Mouse (Mus musculus) midbrain, embryonic 10.5 days (tissue): Measurements from ENCODE around the gene Mettl24. TPM values are rescaled to one million over a fixed set of nuclear protein-coding genes. Genes with fewer than 3 reads are reported as not detected.

ENCODE experiments used
- DNase-seq: peaks from one replicate; pipeline ENCODE4 v3.0.0-alpha.2; 2017; ENCODE audit warnings: low spot score
- H3K27ac ChIP-seq: fragments of 300-500 bp; sonication (generic); replicated peaks from 2 replicates; pipeline ENCODE4 v1.5.1; 2016; ENCODE audit warnings: mild to moderate bottlenecking
- H3K27me3 ChIP-seq: fragments of 300-500 bp; sonication (generic); 2 replicates; pipeline ENCODE4 v1.6.1; 2016; ENCODE audit warnings: low read depth, mild to moderate bottlenecking; ENCODE audit not compliant: poor library complexity, severe bottlenecking
- H3K36me3 ChIP-seq: fragments of 300-500 bp; sonication (generic); 2 replicates; pipeline ENCODE4 v1.6.1; 2016; ENCODE audit warnings: mild to moderate bottlenecking, moderate library complexity
- H3K4me1 ChIP-seq: fragments of 300-500 bp; sonication (generic); 2 replicates; pipeline ENCODE4 v1.6.1; 2016
- H3K4me3 ChIP-seq: fragments of 300-500 bp; sonication (generic); 2 replicates; pipeline ENCODE4 v1.5.1; 2016; ENCODE audit warnings: mild to moderate bottlenecking, moderate library complexity
- H3K9me3 ChIP-seq: fragments of 300-500 bp; sonication (generic); replicated peaks from 2 replicates; pipeline ENCODE4 v1.6.1; 2016; ENCODE audit warnings: mild to moderate bottlenecking
- WGBS: fragments of 180-500 bp; shearing (Covaris S2); methylation state at CpG from one replicate; pipeline ENCODE4 v1.1.7; 2016; 5-methylcytosine and 5-hydroxymethylcytosine counted together
- polyA plus RNA-seq: library from polyadenylated mRNA; unstranded; fragments of >200 nt; fragmentation: Nextera tagmentation; extraction: Ambion mirVana; gene quantifications from 2 replicates; pipeline ENCODE4 v1.2.1, GENCODE M21; 2016

Mettl24 gene
- polyA plus RNA-seq, 1 experiment from 2014 or later: 0.54 TPM

GRCm38 (mm10) chr10:40845626-40846025 is 162.5 kb downstream of the Mettl24 start:
- Histone ChIP-seq H3K36me3 (peaks cover 84% of the 10 kb centered on the region), H3K27ac (no peak overlapping the region), H3K4me3 (no peak overlapping the region), H3K4me1 (no peaks in the 10 kb centered on the region), H3K9me3 (no peaks in the 10 kb centered on the region), H3K27me3 (no peaks in the 10 kb centered on the region)
- 89% methylated on average over 6 of the region's 6 CpGs for WGBS
- no peak for DNase-seq

- H3K4me3 ChIP-seq: no peak overlapping the region
- no peaks in the 10 kb centered on the region for H3K4me1 ChIP-seq
- no peaks in the 10 kb centered on the region for H3K27me3 ChIP-seq
- DNase-seq: no peak
- WGBS: 94% methylated on average over 10 of the region's 10 CpGs
- H3K9me3 ChIP-seq: no peaks in the 10 kb centered on the region
- H3K27ac ChIP-seq: no peak overlapping the region
- peaks cover 74% of the 10 kb centered on the region for H3K36me3 ChIP-seq
Observed at GRCm38 (mm10) chr10:40847176-40847874, 164.2 kb downstream of the Mettl24 start.

DNA sequence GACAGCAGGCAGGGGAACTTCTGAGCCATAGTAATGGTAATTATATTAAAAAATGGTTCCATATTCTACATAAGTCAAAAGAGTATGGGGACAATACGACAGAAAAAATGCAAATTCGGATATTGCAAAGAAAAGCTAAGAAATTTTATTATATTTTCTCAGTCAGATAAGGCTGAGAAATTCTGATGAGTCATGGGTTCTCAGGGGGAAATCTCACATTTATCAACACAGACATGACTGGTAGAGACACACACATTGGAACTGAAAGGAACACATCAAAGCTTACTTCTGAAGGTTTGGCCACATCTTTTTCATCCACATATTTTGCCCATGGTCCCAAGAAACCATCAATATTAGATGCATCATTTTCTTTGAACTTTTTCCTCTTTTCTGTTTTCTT is 167.6 kb downstream of the Mettl24 start:
- Histone ChIP-seq H3K4me1 (no peaks in the 10 kb centered on the region), H3K27ac (no peak overlapping the region), H3K4me3 (no peak overlapping the region), H3K9me3 (no peaks in the 10 kb centered on the region), H3K36me3 (peaks cover 49% of the 10 kb centered on the region), H3K27me3 (no peaks in the 10 kb centered on the region)
- 88% methylated on average over 2 of the region's 2 CpGs for WGBS
- DNase-seq: no peak

GRCm38 (mm10) chr10:40851138-40851537 is 168.1 kb downstream of the Mettl24 start:
- Histone ChIP-seq H3K36me3 (peaks cover 45% of the 10 kb centered on the region), H3K9me3 (no peaks in the 10 kb centered on the region), H3K27ac (no peak overlapping the region), H3K27me3 (no peaks in the 10 kb centered on the region), H3K4me3 (no peak overlapping the region), H3K4me1 (no peaks in the 10 kb centered on the region)
- no peak for DNase-seq

- Histone ChIP-seq H3K4me3 (no peak overlapping the region), H3K27ac (no peak overlapping the region), H3K27me3 (no peaks in the 10 kb centered on the region), H3K4me1 (no peaks in the 10 kb centered on the region), H3K9me3 (no peaks in the 10 kb centered on the region), H3K36me3 (peaks cover 7% of the 10 kb centered on the region; the same call in 1 of the 2 replicates)
- DNase-seq: no peak
- WGBS: 70% methylated on average over 2 of the region's 2 CpGs
Observed at GRCm38 (mm10) chr10:40855616-40856015, 172.5 kb downstream of the Mettl24 start.

- Histone ChIP-seq H3K9me3 (no peaks in the 10 kb centered on the region), H3K4me1 (no peaks in the 10 kb centered on the region), H3K27ac (no peak overlapping the region), H3K27me3 (no peaks in the 10 kb centered on the region), H3K36me3 (peaks cover 3% of the 10 kb centered on the region; the same call in 1 of the 2 replicates), H3K4me3 (no peak overlapping the region)
- DNase-seq: no peak
- WGBS: 95% methylated on average over 7 of the region's 7 CpGs
Observed at GRCm38 (mm10) chr10:40856703-40857102, 173.6 kb downstream of the Mettl24 start.

GRCm38 (mm10) chr10:40857599-40857998 is 174.5 kb downstream of the Mettl24 start:
- WGBS: 90% methylated on average over 8 of the region's 8 CpGs
- peaks cover 4% of the 10 kb centered on the region; the same call in 1 of the 2 replicates for H3K36me3 ChIP-seq
- H3K4me3 ChIP-seq: no peak overlapping the region
- H3K27ac ChIP-seq: no peak overlapping the region
- H3K4me1 ChIP-seq: no peaks in the 10 kb centered on the region
- no peaks in the 10 kb centered on the region for H3K9me3 ChIP-seq
- no peaks in the 10 kb centered on the region for H3K27me3 ChIP-seq
- no peak for DNase-seq

Other genes with a start within 250 kb of the Mettl24 start
- gene Slc22a16, start 112.9 kb upstream of the Mettl24 start, polyA plus RNA-seq: not detected in 2 replicates
- 0.21 TPM in 1 of 2 replicates, not detected in the other for gene Ddo, start 53.3 kb upstream of the Mettl24 start, polyA plus RNA-seq
- 34.1 and 34.8 TPM in 2 replicates for gene Cdc40, start 200.0 kb downstream of the Mettl24 start, polyA plus RNA-seq
- 52.9 and 61.0 TPM in 2 replicates for gene Wasf1, start 200.2 kb downstream of the Mettl24 start, polyA plus RNA-seq